Mouse (Mus musculus) monocyte, adult 5-6 weeks (primary cell): ENCODE measurements at regions not wholly inside any gene's neighbourhood (a gene's known extent, or its start where the extent isn't known, plus 50 kb on each side); places are given as distances from the start of the nearest gene placed in this dataset.

Experiments used
- ATAC-seq: fragments of 153-309, 156-312 bp; replicated peaks from 2 replicates; pipeline ENCODE4 v1.8.0; 2017; ENCODE audit warnings: mild to moderate bottlenecking; ENCODE audit not compliant: low TSS enrichment, insufficient number of reproducible peaks, severe bottlenecking, poor library complexity, low FRiP score

GRCm38 (mm10) chr5:43181475-43181874, 51.5 kb upstream of the Cpeb2 start:
- no peak for ATAC-seq
